Mouse (Mus musculus) thymus, adult 2 months (tissue): ENCODE results near the gene Slc39a1.

Experiments
- CTCF ChIP-seq: fragments of 200-500 bp; IDR thresholded peaks from 2 replicates; pipeline ENCODE4 v1.5.1; 2012; ENCODE audit warnings: mild to moderate bottlenecking, control low read depth, low read length, moderate library complexity, borderline replicate concordance; ENCODE audit not compliant: control insufficient read depth, poor library complexity, insufficient read depth; ENCODE audit errors: extremely low read depth
- POLR2A ChIP-seq: fragments of 200-500 bp; IDR thresholded peaks from 2 replicates; pipeline ENCODE4 v1.6.1; 2012; ENCODE audit warnings: mild to moderate bottlenecking, low read length, control low read depth, moderate library complexity; ENCODE audit not compliant: control insufficient read depth, poor library complexity, insufficient read depth; ENCODE audit errors: extremely low read depth

- TF ChIP-seq POLR2A: no peak
- TF ChIP-seq CTCF: no peak
Measured at GRCm38 (mm10) chr3:90212723-90213122, 35.2 kb upstream of the Slc39a1 start.
